Mouse (Mus musculus): ENCODE results near the gene Ccdc3.

DNA sequence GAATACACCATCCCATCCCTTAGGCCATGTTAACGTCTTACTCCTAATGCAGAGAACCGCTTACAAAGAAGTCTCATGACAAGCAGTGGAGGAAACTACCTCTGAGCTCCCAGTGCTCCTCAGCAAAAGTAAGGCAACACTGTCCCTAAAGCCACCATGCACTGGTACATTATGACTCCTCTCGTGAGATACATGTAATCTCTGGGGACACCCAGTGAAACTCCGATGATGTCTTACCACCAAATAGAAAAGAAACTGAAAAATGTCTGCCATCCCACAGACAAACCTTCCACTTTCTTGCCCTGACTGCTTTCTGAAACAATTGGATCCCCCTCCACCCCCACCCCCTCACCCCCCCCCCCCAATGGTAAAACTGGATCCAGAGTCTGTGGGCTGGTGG, 54.6 kb downstream of the Ccdc3 start:
- TF ChIP-seq POLR2A (IDR thresholded peaks at IDR 0.05; ENCODE audit: borderline replicate concordance, extremely low read depth, low read depth, low read length) (no peak), CTCF (IDR thresholded peaks at IDR 0.05; ENCODE audit: insufficient read depth, low read length) (no peak)
